In the genomic region with DNA sequence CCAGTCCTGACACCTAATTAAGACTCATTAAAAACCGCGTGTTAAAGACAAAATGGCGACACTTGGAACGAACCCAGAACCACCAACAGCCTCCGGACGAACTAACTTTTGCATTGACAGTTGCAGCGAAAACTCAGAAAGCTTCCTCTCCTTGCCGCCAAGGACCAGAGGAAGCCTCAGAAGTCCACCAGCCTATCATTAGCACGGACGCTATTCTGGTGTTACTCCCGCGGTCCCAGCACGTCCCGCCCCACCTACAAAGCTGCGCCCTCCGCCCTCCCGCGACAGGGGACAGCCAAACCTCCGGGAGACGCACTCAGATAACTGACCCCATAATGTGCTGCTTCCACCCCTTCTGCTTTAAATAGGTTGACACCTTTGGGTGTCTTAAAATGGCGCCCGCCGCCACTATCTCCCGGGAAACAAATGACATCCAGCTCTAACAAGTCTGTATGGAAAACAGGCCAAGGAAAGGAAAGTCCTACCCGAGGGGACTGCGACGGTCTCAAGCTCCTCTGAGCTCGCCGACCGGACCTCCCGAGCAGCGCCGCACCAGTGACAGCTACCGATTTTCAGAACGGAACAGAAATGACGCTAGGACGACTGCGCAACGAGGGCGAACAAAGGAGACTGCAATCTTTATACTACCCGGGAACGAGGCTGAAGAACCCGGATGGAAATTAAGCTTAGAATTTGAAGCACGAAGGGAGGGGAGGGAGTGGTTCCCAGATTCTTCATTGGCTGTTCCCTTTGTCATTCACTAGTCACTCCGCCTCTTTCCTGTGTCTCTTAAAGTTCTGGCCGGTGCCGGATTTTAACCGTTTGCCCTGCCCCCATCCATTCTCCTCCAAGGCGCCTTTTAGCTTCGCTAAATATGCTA, we compare ENCODE assay signal across 8 mouse cellular contexts. TPM values are rescaled to one million over a fixed set of nuclear protein-coding genes. Genes with fewer than 3 reads are reported as not detected.
DNase-seq lines count a peak whose midpoint lies in the region; ATAC-seq lines count a peak whose summit lies in the region.

A gene (minus strand): TSS at position 670 of the 880 bp plus-strand sequence.

- peaks cover 3% of the 10 kb centered on the region for H3K4me1 ChIP-seq in hindbrain, embryonic 16.5 days (ENCODE audit: control insufficient read depth, insufficient read depth, low read depth, low read length)

- peak within 1 kb of the TSS; percentile 72 for H3K9ac ChIP-seq in hindbrain, embryonic 16.5 days (ENCODE audit: low read depth, low read length)

- H3K4me3 ChIP-seq in hindbrain, embryonic 16.5 days (ENCODE audit: low read length), result peak within 1 kb of the TSS; percentile 52
- peak within 1 kb of the TSS; percentile 61 for H3K4me3 ChIP-seq in macrophage (ENCODE audit: inconsistent target)

- no peaks in the 10 kb centered on the region for H3K27me3 ChIP-seq in hindbrain, embryonic 16.5 days (replicated peaks; ENCODE audit: control insufficient read depth, insufficient read depth, low read length)

- peak within 1 kb of the TSS; percentile 95 for H3K27ac ChIP-seq in hindbrain, embryonic 16.5 days (ENCODE audit: low read depth, low read length)
- peak within 1 kb of the TSS; percentile 75 for H3K27ac ChIP-seq in macrophage

- WGBS in hindbrain, embryonic 16.5 days, result 22% methylated on average over 49 of the region's 50 CpGs
- 28% methylated on average over 50 of the region's 50 CpGs for WGBS in macrophage (ENCODE audit: missing documents)

- peaks cover 24% of the 10 kb centered on the region for H3K79me2 ChIP-seq in macrophage (ENCODE audit: inconsistent target)

- peak; percentile 49 for DNase-seq in WW6 (ENCODE audit: low read depth, low spot score)
- peak; percentile 47 to 77 for DNase-seq in cerebellum, postnatal 4 days (ENCODE audit: low spot score in 2 of 2)
- DNase-seq in gastrocnemius, adult 18-20 months (ENCODE audit: low spot score), result peak; percentile 90
- DNase-seq in left cerebral cortex, adult 18-20 months (ENCODE audit: low spot score in 2 of 2), result peak; percentile 77 to 79
- peak; percentile 87 for DNase-seq in right cerebral cortex, adult 18-20 months
- DNase-seq in urinary bladder, postnatal 10 days (ENCODE audit: low spot score), result peak; percentile 29

- peak; percentile 98 for ATAC-seq in hindbrain, embryonic 16.5 days

- peaks cover 2% of the 10 kb centered on the region; the same call in 1 of the 2 replicates for H3K36me3 ChIP-seq in hindbrain, embryonic 16.5 days (ENCODE audit: control insufficient read depth, insufficient read depth, low read length)
- no peaks in the 10 kb centered on the region for H3K36me3 ChIP-seq in macrophage (ENCODE audit: inconsistent target)

- H3K4me2 ChIP-seq in hindbrain, embryonic 16.5 days (ENCODE audit: low read length), result peak within 1 kb of the TSS; percentile 55

- no peaks in the 10 kb centered on the region for H3K9me3 ChIP-seq in hindbrain, embryonic 16.5 days (ENCODE audit: control insufficient read depth, low read length)

RNA-seq across cellular contexts. Expression of the gene that starts here (rescaled TPM):
- 10 to 100 TPM; 13.9 to 17.2 TPM for total RNA-seq in gastrocnemius, adult 18-20 months (2021)
- polyA plus RNA-seq in hindbrain, embryonic 16.5 days (2015; fragmentation: Nextera tagmentation; extraction: Ambion mirVana), result 133 and 145 TPM in 2 replicates
- 10 to 100 TPM; 52.4 to 53.5 TPM for total RNA-seq in left cerebral cortex, adult 18-20 months (2021)
- 100 to 1,000 TPM in 2 of 26 experiments, 10 to 100 TPM in 24; 24.5 to 111 (median 49.9) TPM for total RNA-seq in macrophage (2018; cell fraction: chromatin; rRNA removed)
- total RNA-seq in macrophage (2018; cell fraction: cytosol; rRNA removed), result 10 to 100 TPM in 25 of 26 experiments, 1 to 10 TPM in 1; 9.9 to 18.3 (median 12.7) TPM
- 100 to 1,000 TPM in 1 of 26 experiments, 10 to 100 TPM in 25; 25.3 to 111 (median 40.5) TPM for total RNA-seq in macrophage (2018; cell fraction: nucleus; rRNA removed)
- polyA plus RNA-seq in macrophage (2018), result 17.3 to 21.6 TPM (median 20.7 TPM) in 3 replicates

Comparison
In these comparisons a context has a peak if more than half of its experiments do, and no peak if none do; other contexts are left out.
1. Peak in every context shown above with its lines: DNase-seq, ATAC-seq, H3K4me3 ChIP-seq and H3K27ac ChIP-seq.
2. DNase-seq: peak in every context shown above with its lines; median percentile 90 in gastrocnemius, adult 18-20 months; 87 in right cerebral cortex, adult 18-20 months; 78 in left cerebral cortex, adult 18-20 months; 62 in cerebellum, postnatal 4 days; 49 in WW6; 29 in urinary bladder, postnatal 10 days.